Mouse (Mus musculus) hindbrain, embryonic 15.5 days (tissue): ENCODE measurements at regions not wholly inside any gene's neighbourhood (a gene's known extent, or its start where the extent isn't known, plus 50 kb on each side); places are given as distances from the start of the nearest gene placed in this dataset.

Experiments used
- ATAC-seq: fragments of 200-750 bp; cut with Nextera tagmentation; 2 replicates; pipeline ENCODE4 v1.8.0; 2017; ENCODE audit warnings: low read depth, moderate number of reproducible peaks, moderate TSS enrichment; ENCODE audit not compliant: low FRiP score
- H3K27ac ChIP-seq: fragments of 300-500 bp; sonication (generic); replicated peaks from 2 replicates; pipeline ENCODE4 v1.5.1; 2015; ENCODE audit warnings: mild to moderate bottlenecking, inconsistent platforms
- H3K27me3 ChIP-seq: fragments of 300-500 bp; sonication (generic); 2 replicates; pipeline ENCODE4 v1.6.1; 2015; ENCODE audit warnings: control low read depth, inconsistent platforms
- H3K36me3 ChIP-seq: fragments of 300-500 bp; sonication (generic); 2 replicates; pipeline ENCODE4 v1.6.1; 2015; ENCODE audit warnings: control low read depth, inconsistent platforms
- H3K4me1 ChIP-seq: fragments of 300-500 bp; sonication (generic); replicated peaks from 2 replicates; pipeline ENCODE4 v1.6.1; 2015; ENCODE audit warnings: control low read depth, inconsistent platforms
- H3K4me2 ChIP-seq: fragments of 300-500 bp; sonication (generic); 2 replicates; pipeline ENCODE4 v1.6.1; 2015; ENCODE audit warnings: moderate library complexity, mild to moderate bottlenecking, inconsistent platforms
- H3K4me3 ChIP-seq: fragments of 300-500 bp; sonication (generic); 2 replicates; pipeline ENCODE4 v1.5.1; 2015; ENCODE audit warnings: mild to moderate bottlenecking, inconsistent platforms
- H3K9ac ChIP-seq: fragments of 300-500 bp; sonication (generic); 2 replicates; pipeline ENCODE4 v1.6.1; 2015; ENCODE audit warnings: inconsistent platforms
- H3K9me3 ChIP-seq: fragments of 300-500 bp; sonication (generic); 2 replicates; pipeline ENCODE4 v1.6.1; 2016; ENCODE audit warnings: control low read depth, inconsistent platforms
- WGBS: fragments of 180-500 bp; shearing (Covaris S2); methylation state at CpG from one replicate; pipeline ENCODE4 v1.1.7; 2015; 5-methylcytosine and 5-hydroxymethylcytosine counted together

GRCm38 (mm10) chr8:90630796-90631195 is 186.4 kb downstream of the Gm19935 start:
- no peak overlapping the region for H3K4me3 ChIP-seq
- no peak overlapping the region for H3K9ac ChIP-seq
- no peak overlapping the region for H3K4me2 ChIP-seq
- H3K27me3 ChIP-seq = no peaks in the 10 kb centered on the region
- H3K9me3 ChIP-seq = no peaks in the 10 kb centered on the region
- H3K27ac ChIP-seq = no peak overlapping the region
- WGBS = 53% methylated on average over 1 of the region's 1 CpGs
- no peaks in the 10 kb centered on the region for H3K4me1 ChIP-seq
- H3K36me3 ChIP-seq = no peaks in the 10 kb centered on the region
- ATAC-seq = no peak

GRCm38 (mm10) chr8:90608410-90608809 is 208.8 kb downstream of the Gm19935 start:
- Histone ChIP-seq H3K9me3 (no peaks in the 10 kb centered on the region), H3K4me1 (peaks cover 4% of the 10 kb centered on the region; the same call in 1 of the 2 replicates), H3K4me3 (no peak overlapping the region), H3K36me3 (no peaks in the 10 kb centered on the region), H3K27me3 (no peaks in the 10 kb centered on the region), H3K4me2 (no peak overlapping the region), H3K9ac (no peak overlapping the region), H3K27ac (no peak overlapping the region)
- ATAC-seq = no peak
- WGBS = 37% methylated on average over 3 of the region's 3 CpGs

- H3K9ac ChIP-seq = no peak overlapping the region
- ATAC-seq = no peak
- 27% methylated on average over 11 of the region's 11 CpGs for WGBS
- H3K4me1 ChIP-seq = peaks cover 8% of the 10 kb centered on the region; the same call in 1 of the 2 replicates
- no peak overlapping the region for H3K4me3 ChIP-seq
- H3K27ac ChIP-seq = no peak overlapping the region
- no peaks in the 10 kb centered on the region for H3K36me3 ChIP-seq
- H3K27me3 ChIP-seq = no peaks in the 10 kb centered on the region
- no peak overlapping the region for H3K4me2 ChIP-seq
- no peaks in the 10 kb centered on the region for H3K9me3 ChIP-seq
Observed at GRCm38 (mm10) chr8:90600946-90601695, 216.1 kb downstream of the Gm19935 start.

- ATAC-seq = no peak
- no peaks in the 10 kb centered on the region for H3K36me3 ChIP-seq
- no peak overlapping the region for H3K4me2 ChIP-seq
- no peak overlapping the region for H3K27ac ChIP-seq
- H3K4me1 ChIP-seq = peaks cover 8% of the 10 kb centered on the region; the same call in 1 of the 2 replicates
- H3K9ac ChIP-seq = no peak overlapping the region
- H3K27me3 ChIP-seq = no peaks in the 10 kb centered on the region
- H3K4me3 ChIP-seq = no peak overlapping the region
- 90% methylated on average over 6 of the region's 6 CpGs for WGBS
- no peaks in the 10 kb centered on the region for H3K9me3 ChIP-seq
Observed at GRCm38 (mm10) chr8:90597376-90597775, 219.8 kb downstream of the Gm19935 start.

- Histone ChIP-seq H3K9ac (no peak overlapping the region), H3K9me3 (no peaks in the 10 kb centered on the region), H3K36me3 (no peaks in the 10 kb centered on the region), H3K27ac (no peak overlapping the region), H3K4me2 (no peak overlapping the region), H3K4me1 (0 out of 2 replicates have a peak, but pooled peaks cover 3% of the 10 kb centered on the region), H3K27me3 (no peaks in the 10 kb centered on the region), H3K4me3 (no peak overlapping the region)
- no peak for ATAC-seq
- 85% methylated on average over 4 of the region's 4 CpGs for WGBS
Observed at GRCm38 (mm10) chr8:90579426-90579825, 231.3 kb upstream of the Tox3 start.

- Histone ChIP-seq H3K9me3 (no peaks in the 10 kb centered on the region), H3K9ac (no peak overlapping the region), H3K27me3 (no peaks in the 10 kb centered on the region), H3K4me2 (no peak overlapping the region), H3K27ac (no peak overlapping the region), H3K36me3 (no peaks in the 10 kb centered on the region), H3K4me3 (no peak overlapping the region), H3K4me1 (0 out of 2 replicates have a peak, but pooled peaks cover 3% of the 10 kb centered on the region)
- no peak for ATAC-seq
- 47% methylated on average over 4 of the region's 4 CpGs for WGBS
Observed at GRCm38 (mm10) chr8:90576976-90577375, 228.8 kb upstream of the Tox3 start.

- ATAC-seq = no peak
- Histone ChIP-seq H3K4me2 (no peak overlapping the region), H3K36me3 (no peaks in the 10 kb centered on the region), H3K4me1 (0 out of 2 replicates have a peak, but pooled peaks cover 3% of the 10 kb centered on the region), H3K4me3 (no peak overlapping the region), H3K27ac (no peak overlapping the region), H3K9me3 (no peaks in the 10 kb centered on the region), H3K27me3 (no peaks in the 10 kb centered on the region), H3K9ac (no peak overlapping the region)
- whole genome bisulfite sequencing = 84% methylated on average over 3 of the region's 3 CpGs
Observed at GRCm38 (mm10) chr8:90574676-90575075, 226.5 kb upstream of the Tox3 start.

GRCm38 (mm10) chr8:90556079-90556427 is 207.9 kb upstream of the Tox3 start:
- ATAC-seq = no peak

GRCm38 (mm10) chr8:90555415-90556078 is 207.4 kb upstream of the Tox3 start:
- H3K27ac ChIP-seq = no peak overlapping the region
- H3K27me3 ChIP-seq = no peaks in the 10 kb centered on the region
- 0 out of 2 replicates have a peak, but pooled peaks have one; percentile 38 for ATAC-seq
- no peaks in the 10 kb centered on the region for H3K36me3 ChIP-seq
- 50% methylated on average over 14 of the region's 14 CpGs for WGBS
- H3K4me2 ChIP-seq = no peak overlapping the region
- H3K9me3 ChIP-seq = no peaks in the 10 kb centered on the region
- H3K9ac ChIP-seq = no peak overlapping the region
- H3K4me1 ChIP-seq = peaks cover 3% of the 10 kb centered on the region; the same call in 1 of the 2 replicates
- no peak overlapping the region for H3K4me3 ChIP-seq

More at GRCm38 (mm10) chr8:90556079-90556427, 207.9 kb upstream of the Tox3 start:
- H3K27ac ChIP-seq = no peak overlapping the region
- H3K4me2 ChIP-seq = no peak overlapping the region
- H3K9ac ChIP-seq = no peak overlapping the region
- no peaks in the 10 kb centered on the region for H3K9me3 ChIP-seq
- no peaks in the 10 kb centered on the region for H3K27me3 ChIP-seq
- no peaks in the 10 kb centered on the region for H3K36me3 ChIP-seq
- peaks cover 3% of the 10 kb centered on the region; the same call in 1 of the 2 replicates for H3K4me1 ChIP-seq
- no peak overlapping the region for H3K4me3 ChIP-seq
- 64% methylated on average over 7 of the region's 7 CpGs for WGBS

GRCm38 (mm10) chr8:90547276-90547675 is 199.1 kb upstream of the Tox3 start:
- peaks cover 12% of the 10 kb centered on the region for H3K4me1 ChIP-seq
- 84% methylated on average over 3 of the region's 3 CpGs for WGBS
- H3K4me2 ChIP-seq = no peak overlapping the region
- ATAC-seq = no peak
- no peak overlapping the region for H3K4me3 ChIP-seq
- no peak overlapping the region for H3K9ac ChIP-seq
- H3K27me3 ChIP-seq = no peaks in the 10 kb centered on the region
- H3K27ac ChIP-seq = no peak overlapping the region
- no peaks in the 10 kb centered on the region for H3K9me3 ChIP-seq
- H3K36me3 ChIP-seq = no peaks in the 10 kb centered on the region

- Histone ChIP-seq H3K4me1 (peaks cover 12% of the 10 kb centered on the region), H3K9ac (no peak overlapping the region), H3K27ac (no peak overlapping the region), H3K4me2 (no peak overlapping the region), H3K9me3 (no peaks in the 10 kb centered on the region), H3K27me3 (no peaks in the 10 kb centered on the region), H3K4me3 (no peak overlapping the region), H3K36me3 (no peaks in the 10 kb centered on the region)
- 21% methylated on average over 8 of the region's 8 CpGs for WGBS
- ATAC-seq = no peak
Observed at GRCm38 (mm10) chr8:90542619-90543018, 194.5 kb upstream of the Tox3 start.

- Histone ChIP-seq H3K4me1 (peaks cover 10% of the 10 kb centered on the region; the same call in 1 of the 2 replicates), H3K9me3 (no peaks in the 10 kb centered on the region), H3K27ac (no peak overlapping the region), H3K4me3 (no peak overlapping the region), H3K4me2 (no peak overlapping the region), H3K27me3 (no peaks in the 10 kb centered on the region), H3K9ac (no peak overlapping the region), H3K36me3 (no peaks in the 10 kb centered on the region)
- peak; percentile 38; the same call in 1 of the 2 replicates for ATAC-seq
- 22% methylated on average over 4 of the region's 4 CpGs for WGBS
Observed at GRCm38 (mm10) chr8:90536196-90536640, 188.1 kb upstream of the Tox3 start.
